Mouse (Mus musculus): Measurements from ENCODE around the gene N4bp2l1.

Gene N4bp2l1

DNA sequence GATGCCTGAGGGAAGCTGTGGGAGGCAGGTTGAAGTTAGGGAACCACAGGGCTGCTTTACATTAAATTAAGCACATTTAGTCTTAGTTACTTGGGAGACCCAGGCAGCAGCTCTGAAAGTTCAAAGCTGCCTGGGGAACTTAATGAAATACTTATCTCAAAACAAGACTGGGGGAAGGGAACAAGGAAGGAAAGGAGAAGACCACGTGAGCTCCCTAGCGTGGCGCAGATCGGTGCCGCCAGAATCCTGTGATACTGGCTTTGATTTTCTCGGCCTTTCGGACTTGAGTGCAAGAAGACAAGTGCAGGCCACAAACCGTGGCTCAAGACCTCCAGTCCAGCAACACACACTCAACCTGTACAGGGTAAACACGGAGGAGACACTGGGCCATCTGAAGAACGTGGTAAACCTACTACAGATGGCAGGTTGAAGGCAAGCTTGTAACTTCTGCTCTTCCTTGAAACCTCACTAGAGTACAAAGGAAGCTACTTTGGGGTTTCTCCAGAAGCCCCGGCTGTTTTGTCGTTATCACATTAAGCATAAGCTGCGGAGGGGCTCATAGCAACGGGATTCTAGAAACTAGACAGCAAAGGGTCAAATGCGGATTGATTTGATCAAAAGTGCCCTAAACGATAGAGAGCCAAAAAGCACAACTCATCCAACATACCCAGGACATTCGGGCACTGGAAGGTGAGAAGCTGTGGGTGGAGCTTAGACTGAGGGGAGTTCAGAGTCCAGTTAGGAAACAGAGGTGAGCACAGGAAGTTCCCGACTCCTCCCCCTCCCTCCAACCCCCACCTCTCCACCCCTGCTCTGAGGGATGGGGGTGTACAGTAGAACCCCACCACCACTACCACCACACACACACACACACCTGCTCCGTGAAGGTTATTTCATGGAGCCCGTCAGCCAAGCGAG lies 1.5 kb upstream of the N4bp2l1 start:
- no peak for DNase-seq

DNA sequence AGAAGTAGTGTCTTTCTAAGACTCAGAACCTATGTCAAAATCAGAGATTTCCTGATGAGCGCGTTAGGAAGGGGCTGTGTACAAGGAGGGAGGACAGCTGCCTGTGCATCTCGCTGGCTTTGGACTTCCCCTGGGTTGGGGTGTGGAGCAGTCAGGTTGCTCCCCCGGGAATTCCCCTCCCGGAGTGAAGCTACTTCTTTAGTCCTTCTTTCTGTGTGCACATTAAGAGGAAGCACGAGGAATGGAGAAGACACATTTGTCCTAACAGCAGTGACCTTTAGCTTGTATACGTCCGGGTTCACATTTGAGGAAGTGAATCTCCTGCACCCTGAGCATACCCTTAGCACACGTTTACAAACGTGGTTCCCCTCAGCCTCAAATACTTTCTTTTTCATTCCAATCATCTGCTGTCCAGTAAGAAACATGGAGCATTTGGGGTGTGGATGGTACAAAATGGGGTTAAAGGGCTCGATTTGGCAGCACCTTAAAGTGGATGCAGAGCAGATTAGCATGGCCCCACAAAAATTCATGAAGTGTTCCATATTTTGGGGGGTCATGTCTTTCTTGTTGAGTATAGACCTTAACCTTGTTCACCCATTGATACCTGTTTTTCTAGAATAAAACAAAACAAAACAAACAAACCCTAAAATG lies 1.5 kb downstream of the N4bp2l1 start:
- no peak for DNase-seq

DNA sequence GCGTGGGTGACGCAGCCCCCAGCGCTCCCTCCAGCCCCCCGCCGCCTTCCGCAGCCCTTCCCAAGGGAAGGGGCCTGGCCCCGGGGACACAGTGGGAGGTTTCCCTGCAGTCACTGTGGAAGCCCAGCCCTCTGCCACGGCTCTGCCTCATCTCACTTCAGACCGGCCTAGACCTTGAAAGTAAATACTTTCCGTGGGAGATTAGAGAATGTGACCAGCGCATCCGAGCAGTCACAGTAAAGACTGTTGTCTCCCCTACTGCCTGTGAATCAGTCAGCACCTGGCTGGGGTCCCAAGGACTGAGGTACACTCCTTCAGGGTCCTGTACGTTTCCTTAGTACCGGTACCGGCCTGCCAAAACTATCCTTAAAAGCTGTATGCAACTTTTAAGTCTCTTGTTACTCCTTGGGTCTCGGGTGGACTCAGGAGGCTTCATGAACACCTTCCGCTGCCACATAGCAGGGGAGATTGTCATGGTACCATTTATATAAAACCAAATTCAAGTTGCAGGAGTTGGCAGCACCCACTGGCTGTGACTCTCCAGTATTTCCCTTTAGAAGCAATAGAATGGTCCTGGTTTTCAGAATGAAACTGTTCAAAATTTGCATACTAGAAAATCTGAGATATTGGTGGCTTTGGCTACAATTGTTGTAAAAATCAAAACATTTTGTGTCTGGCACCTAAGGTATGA lies 2.2 kb downstream of the N4bp2l1 start:
- no peak for DNase-seq

DNA sequence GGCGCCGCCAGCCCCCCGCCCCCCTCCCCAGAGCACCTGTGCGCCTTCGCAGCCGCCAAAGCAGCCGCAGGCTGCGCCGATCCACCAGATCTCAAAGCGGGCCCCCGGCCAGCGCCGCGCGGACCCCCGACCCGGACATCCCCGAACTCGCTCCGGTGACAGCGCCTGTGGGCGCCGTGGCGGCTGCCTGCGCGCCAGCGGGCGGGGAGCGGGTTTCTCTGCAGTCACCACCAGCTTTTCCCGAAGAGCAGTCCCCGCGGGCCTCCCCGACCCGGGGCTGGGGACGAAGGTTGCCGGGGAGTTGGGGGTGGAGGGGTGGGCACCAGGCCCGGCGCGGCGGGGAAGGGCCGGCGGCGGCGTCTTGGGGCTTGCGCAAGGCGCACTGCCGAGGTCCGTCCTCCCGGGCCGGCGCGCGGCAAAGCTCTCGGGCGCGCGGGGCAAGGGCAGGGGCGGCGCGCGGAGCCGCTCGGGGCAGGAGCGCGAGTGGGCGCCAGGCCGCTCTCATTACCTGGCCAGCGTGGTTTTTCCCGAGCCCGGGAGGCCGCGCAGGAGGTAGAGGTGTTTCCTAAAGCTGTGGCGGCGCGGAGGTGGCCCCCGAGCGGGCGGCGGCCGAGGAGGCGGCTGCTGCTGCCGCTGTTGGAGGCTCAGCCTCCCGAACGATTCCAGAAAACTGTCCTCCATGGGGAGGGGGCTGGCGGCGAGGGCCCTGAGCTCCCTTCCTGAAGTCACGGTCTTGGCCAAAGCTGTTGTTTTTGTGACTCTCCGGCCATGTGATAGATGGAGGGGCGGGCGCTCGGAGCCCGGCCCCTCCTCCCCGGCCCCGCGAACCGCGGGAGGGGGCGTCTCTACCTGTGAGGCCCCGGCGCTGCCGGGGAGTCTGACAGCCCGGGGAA lies 3.0 kb downstream of the N4bp2l1 start:
- DNase-seq: peak; percentile 55 to 68

DNA sequence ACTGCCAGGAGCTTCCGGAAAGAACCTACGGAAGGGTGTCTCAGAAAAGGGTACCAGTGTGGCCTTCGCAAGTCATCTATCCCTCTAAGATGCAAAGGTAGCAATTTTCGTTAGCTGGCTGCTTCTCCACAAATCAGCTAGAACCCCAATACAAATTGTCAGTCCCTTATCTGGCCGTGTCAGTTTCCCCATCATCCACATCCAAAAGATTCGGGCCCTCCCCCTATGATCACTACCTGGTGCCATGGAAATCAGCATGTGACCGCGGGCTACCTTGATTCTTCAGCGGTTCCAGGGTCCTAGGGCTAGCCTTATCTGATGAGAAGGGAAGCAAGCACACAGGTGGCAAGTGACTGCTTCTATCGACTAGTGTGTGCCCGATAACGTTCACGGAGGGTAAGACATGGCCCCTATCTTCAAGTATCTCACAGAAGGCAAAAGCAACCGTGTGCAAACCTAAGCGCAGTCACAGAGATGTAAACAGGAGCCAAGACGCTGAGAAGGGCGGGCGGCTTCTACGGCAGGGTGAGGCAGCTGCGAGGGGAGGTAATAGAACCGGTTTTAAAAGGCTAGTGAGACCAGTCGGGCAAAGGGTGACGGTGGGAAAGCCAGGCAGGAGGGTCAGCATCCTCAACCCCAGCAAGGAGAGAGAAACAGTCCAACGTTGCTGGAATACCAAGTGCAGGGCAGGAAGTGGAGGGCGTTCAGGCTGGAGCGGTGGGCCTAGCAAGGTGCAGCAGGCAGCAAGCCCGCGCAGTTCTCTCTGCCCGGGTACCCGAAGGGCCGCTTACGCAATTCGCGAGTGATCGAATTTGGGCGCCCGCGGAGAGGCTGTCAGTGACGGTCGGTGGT lies 3.9 kb downstream of the N4bp2l1 start:
- peak; percentile 30 to 53 for DNase-seq

DNA sequence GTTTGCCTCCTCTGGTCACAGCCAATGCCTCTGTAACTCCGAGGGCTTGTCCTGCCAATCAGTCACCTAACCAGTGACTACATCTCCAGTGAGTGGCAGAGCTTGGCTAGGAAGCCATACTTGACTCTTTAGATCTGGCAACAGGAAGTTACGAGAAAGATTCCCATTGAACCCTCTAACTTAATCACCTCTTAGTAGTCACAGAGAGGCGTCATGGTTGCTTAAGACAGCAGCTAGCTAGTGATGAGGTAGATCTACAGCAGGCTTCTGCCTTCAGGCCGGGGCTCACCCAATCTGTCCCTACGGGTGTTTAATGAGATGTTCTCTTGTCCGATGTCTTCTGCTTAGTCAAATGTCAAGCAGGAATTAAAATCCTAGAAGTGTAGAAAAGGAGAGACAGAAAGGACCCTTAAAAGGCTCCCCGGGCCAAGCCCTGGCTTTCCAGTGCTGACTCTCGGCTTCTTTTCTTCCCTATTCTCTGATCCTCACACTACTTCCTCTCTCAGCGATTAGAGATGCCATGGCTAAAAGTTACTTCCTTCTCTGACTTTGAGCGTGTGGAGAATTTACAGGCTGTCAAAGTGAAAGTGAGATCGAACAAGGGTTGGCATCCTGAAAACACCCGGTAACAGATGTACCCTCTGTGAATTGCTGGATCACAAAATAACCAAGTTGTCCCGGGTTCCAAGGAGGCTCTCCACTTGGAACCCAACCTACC lies 4.6 kb downstream of the N4bp2l1 start:
- DNase-seq: no peak

DNA sequence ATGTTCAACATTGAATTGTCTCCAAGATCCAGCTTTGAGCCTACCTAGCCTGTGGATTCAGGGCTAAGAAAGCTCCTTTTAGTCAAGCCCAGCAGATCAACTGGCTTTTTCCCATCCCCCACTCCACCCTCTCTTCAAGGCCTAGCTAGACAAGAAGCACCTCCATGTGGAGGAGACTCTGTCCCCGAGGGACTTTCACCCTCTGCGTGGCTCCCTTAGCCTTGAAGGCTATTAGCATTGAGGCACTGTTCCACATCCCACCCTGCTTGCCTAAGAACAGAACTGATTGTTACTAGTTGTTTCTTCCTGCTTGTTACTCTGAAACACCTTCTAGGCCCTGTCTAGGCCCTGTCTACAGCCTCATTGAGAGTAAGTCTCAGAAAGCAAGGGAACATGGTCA lies 7.0 kb downstream of the N4bp2l1 start:
- DNase-seq: no peak

DNA sequence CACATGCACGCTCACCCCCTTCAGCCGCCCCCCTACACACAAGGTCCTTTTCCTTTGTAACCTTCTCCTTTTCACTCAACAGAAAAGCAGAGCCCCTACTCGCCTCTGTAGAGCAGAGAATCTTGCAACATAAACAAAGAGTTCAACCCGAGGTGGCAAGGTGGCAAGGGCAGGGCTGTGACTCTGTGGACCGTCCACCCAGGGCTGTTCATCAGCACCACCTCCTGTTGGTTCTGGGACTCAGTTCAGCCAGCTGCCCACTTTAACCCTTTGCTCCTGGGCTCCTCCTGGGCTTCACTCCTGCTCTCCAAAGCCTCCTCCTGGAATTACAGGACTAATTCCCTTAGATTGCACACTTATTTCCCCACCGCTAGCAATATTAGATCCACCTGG lies 12.7 kb downstream of the N4bp2l1 start:
- DNase-seq: no peak

DNA sequence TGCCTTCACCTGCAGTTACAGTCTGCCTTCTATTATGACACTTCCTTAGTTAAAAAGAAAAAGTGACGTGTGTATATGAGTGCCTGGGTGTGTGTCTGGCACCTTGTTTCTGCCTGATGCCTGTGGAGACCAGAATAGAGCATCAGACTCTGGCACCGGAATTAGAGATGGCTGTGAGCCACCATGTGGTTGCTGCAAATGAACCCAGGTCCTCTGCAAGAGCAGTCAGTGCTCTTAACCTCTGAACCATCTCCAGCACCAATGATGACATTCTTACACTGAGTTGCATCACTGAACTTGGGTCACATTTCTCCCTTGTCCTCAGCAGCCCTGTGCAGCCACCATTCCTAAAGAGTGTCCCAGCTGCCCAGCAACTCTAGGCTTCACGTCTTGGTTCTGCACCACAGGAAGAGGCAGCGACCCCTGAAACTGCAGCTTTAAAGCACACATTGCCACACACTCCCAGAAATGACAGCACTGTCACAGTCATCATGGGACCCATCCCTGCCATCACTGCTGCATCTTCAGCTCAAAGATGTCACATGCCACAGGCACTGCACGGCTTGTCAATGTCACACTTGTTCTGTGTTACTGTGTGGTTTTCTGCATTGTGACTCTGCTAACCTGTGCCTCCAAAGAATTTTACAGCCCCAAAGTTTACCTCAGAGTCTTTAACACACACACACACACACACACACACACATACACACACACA lies 13.2 kb downstream of the N4bp2l1 start:
- no peak for DNase-seq

DNA sequence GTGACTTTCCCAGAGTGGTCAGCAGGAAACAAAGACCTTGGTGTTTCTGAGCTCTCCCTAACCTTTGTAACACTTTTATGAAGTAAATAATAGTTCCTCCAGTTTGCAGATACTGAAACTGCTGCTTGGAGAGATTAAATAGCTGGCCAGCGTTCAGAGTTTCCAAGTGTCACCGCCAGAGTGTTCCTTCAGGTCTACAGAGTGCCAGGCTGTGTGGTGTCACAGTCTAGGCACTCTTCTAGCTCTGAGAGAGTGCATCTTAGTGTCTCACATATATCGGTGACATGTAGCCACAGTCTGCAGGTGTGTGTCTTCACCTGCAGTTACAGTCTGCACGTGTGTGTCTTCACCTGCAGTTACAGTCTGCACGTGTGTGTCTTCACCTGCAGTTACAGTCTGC lies 13.8 kb downstream of the N4bp2l1 start:
- DNase-seq: no peak

DNA sequence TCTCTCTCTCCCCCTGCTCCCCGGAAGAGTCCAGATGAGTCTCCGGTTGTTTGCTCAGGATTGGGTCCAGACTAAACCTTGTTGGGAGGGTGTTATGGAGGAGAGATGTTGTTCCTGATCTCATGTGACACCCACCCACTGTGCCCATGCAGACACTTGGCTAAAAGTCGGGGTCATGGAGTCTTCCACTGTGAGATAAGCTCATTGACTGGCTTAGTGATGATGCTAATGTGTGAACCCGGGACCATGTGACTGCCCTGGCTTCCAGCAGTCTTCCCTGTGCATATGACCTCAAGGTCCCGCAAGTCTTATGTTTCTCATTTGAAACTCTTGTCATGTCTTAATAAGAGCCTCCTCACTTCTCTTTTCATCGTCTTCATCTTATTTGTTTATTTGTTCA lies 15.8 kb downstream of the N4bp2l1 start:
- no peak for DNase-seq

DNA sequence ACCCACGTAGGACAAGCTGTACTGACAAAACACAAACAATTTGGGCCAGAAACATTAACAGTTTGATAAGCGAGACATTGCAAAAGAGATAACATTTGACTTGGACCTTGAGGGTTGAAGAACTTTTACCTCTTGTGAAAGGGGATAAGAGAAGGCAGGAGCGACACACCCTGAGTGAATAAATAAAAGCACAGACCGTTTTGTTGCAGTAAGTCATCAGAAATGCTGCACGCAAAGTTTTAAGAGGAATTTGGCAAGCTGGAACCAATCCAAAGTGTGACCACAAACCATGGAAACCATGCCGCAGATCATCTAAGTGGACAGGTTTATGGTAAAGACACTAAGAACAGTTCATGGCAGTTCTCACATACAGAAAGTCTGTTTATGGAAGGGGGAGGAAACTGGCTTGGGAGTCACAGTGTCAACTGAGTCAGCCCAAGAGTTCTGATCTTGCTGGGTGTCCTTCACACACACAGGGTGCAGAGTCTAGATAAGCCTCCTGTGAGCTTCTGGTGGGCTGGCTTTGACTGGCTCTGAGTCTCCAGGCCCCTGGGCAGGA lies 18.3 kb downstream of the N4bp2l1 start:
- DNase-seq: peak in 1 of 2 experiments; percentile 35

DNA sequence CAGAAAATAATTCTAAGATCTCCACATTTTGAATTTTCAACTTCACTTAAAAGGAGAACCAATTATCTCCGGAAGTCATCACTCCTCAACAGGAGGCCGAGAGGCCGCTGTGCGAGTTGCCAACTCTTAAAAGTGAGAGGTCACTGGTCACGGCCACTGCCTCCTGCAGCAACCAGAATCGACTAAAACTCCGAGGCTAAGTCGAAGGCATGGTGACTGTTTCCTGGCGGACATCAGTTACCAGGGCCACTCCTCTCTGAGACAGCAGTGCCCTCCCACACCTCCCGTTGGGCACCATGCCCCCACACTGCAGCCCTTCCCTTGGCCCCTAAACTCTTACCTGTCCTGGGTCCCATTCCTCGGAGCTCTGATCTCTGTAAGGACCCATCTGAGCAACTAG lies 20.2 kb downstream of the N4bp2l1 start:
- no peak for DNase-seq

DNA sequence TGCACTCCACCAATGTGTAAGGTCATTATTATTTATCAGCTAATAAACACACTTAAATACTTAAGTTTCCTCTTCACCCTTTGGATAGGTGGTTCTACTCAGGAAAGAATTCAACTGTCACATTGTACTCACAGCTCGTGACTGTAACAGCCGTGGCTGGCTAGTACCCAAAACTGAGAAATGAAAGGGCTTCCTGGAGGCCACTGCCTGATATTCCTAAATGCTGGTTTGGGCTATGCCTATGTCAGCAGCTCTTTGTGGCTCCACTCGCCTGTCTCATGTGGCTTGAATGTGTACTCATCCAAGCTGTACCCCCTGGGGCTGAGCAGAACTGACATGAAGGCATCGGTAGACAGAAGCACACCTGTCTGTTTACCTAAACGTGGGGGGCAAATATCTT lies 22.1 kb downstream of the N4bp2l1 start:
- DNase-seq: no peak

DNA sequence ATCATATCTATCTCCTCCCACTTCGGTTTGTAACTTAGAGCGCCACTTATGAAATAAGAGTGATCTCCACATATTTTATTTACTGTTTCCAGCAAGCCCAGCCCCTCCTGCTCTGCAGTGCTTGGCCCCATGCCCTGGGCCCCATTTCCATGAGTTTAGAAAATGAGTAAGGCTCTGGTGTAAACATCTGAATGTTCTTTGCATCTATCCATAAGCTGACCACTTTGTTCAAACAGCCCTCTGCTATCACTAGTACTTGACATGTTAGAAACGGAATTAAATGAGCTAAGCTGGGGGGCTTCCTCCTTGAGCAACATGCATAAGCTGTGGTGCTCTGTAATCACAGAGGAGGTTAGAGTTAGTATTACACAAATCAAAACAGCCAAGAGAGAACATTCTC lies 22.6 kb downstream of the N4bp2l1 start:
- DNase-seq: peak in 1 of 2 experiments; percentile 27

DNA sequence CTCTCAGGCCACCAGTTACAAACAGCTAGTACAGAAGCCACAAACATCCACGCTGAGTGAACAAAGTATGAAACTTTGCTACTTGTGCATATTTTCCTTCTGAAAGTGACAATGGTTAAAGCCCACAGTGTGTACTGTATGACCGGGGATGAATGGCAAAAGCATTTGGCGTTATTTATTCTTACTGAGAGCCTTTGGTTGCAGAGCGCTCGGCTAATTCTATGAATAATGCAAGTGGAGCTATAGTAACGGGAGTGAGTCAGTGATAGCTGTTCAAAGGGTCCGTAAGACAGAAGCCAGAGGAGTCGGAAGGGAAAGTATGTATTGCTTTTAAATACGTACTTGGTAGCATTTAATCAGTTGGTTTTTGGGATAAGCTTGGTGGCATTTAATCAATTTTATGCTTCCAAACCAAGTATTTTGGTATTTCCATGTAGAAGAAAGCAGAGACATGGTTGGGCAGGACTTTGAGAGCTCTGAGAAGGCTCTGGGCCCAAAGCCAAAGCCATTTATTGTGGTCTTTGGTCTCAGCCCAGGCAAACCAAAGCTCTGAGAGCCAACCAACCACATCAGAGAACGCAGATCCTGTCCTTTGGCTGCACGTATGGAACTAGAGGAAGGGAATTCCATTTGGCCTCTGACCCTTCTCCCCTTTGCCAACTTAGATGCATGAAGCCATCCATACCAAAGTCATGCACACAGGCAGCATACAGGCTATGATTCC lies 26.3 kb downstream of the N4bp2l1 start:
- peak in 1 of 2 experiments; percentile 36 for DNase-seq

DNA sequence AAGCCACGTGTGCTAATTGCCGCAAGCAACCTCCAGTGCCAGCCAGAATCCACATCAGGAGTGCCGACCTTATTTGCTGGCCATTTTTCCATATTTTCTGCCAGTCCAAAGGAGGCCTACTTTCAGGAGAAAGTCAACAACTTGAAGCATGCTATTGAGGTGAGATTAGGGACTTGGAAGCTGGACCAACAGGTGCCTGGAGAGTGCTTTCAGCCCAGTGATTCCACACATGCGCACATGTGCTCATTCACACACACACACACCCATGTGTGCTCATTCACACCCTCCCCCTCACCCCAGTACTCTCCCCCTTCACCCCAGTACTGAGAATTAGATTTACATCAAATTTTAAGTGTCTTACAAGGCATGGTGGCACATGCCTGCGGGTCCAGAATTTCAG lies 30.0 kb downstream of the N4bp2l1 start:
- DNase-seq: no peak

DNA sequence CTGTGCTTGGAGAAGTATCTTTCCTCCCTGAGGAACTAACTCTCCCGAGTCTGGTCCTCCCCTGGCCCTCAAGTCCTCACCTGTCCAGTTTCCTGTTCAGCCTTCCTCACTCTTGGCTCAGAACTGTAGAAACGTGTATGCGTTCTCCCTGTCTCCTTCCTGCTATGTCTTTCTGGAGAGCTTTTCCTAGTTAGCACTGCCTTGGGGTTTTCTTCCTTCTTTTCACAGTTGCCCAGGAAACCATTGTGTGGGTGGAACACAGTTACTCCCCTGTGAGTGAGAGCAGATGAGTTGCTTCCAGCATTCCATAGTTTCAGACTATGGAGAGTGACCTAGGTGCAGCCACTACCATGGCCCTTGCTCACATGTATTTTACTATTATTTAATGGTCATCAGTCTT lies 30.8 kb downstream of the N4bp2l1 start:
- no peak for DNase-seq

DNA sequence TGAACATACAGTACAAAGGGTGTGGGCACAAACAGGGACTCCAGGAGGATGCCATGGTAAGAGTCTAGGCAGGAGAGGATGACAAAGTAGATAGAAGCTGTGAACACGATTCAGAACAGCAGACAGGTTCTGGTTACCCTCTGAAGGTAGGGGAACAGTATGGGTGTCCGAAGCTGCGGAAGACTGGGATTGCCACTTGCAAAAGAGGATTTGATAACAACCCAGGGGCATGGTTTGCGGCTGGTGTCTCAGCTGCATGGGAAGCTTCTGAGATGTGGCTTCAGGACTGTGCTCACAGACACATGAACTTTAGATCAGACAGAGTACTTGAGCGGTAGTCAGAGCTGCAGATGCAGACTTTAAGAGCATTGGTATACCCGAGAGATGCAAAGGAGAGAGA lies 32.6 kb downstream of the N4bp2l1 start:
- no peak for DNase-seq
